Mouse (Mus musculus) E14TG2a.4 (cell line): ENCODE results near the gene Cracr2b.

Experiments used
- CTCF ChIP-seq: conservative IDR thresholded peaks from 2 replicates; pipeline ENCODE4 v1.5.1; 2014; ENCODE audit warnings: low read length
- NANOG ChIP-seq: IDR thresholded peaks from 2 replicates; pipeline ENCODE4 v1.6.1; 2014; ENCODE audit warnings: borderline replicate concordance, low read length, mixed read lengths

DNA sequence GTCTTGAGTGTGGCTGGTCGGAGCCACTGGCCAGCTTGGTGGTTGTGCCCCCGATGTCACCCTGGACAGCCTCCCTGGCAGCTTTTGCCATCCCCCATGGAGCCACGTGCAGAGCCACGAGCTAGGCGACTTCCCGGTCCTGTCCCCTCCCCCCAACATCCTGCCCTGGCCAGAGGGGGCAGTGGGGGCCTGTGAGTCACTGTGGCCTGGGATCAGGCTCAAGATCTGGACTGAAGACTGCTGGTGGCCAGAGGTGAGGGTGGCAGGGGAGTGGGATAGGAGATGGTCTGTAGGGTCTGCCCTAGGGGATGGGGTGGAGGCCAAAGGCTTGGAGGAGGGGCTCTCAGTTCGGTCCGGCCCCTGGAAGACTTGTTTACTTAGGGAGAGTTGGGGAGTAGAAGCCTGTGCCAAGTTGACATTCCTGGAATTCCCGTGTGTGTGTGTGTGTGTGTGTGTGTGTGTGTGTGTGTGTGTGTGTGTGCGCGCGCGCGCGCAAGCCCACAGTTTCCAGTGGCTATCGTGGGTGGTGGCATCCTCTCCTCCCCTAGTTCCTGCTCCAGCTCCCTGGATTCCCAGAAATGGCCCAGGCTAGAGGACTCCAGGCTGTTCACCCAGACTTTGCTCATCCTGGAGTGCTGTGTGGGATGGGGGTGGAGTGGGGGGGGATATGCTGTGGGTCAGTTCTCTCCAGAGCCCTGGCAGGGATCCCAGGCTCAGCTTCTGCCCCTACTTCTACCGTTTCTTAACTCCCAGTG is 15.5 kb downstream of the Cracr2b start:
- TF ChIP-seq CTCF (no peak), NANOG (no peak)
